In the genomic region with DNA sequence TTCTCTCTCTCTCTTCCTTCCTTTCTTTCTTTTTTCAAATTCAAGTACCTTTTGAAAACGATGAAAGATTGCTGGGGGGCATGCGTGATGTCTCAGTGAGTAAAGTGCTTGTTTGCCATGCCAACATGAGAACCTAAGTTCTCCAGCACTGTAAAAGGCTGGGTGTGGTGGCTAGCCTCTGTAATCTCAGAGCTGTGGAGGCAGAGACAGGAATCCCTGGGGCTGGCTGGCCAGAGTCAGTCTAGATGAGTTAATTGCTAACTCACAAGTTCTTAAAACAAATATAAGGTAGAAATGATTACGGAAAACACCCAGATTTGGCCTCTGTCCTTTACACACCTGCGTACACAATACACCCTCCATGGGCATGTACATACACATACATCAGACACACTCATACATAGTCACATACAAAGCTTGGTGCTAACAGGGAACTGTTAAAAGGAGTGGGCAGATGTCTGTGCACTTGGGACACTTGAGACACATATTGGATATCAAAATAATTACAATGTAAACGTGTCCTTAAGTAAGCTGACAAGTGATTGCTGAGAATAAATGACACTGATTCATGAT, we compare ENCODE assay signal across 25 mouse cellular contexts. TPM values are rescaled to one million over a fixed set of nuclear protein-coding genes. Genes with fewer than 3 reads are reported as not detected.
DNase-seq lines count a peak whose midpoint lies in the region; ATAC-seq and TF ChIP-seq lines count a peak whose summit lies in the region.
"Had no signal": no experiment of that assay in that cellular context is flagged by ENCODE, and none has a peak within 500 bp of the region (broad histone marks: within the 10 kb centered on the region; RNA-seq: fewer than 3 reads in every experiment).

No protein-coding gene starts in this region.

- ATAC-seq in liver, embryonic 15.5 days (ENCODE audit: insufficient read depth): peak; percentile 31; the same call in 1 of the 2 replicates
- ATAC-seq in liver, embryonic 11.5 days (replicated peaks; ENCODE audit: low FRiP score): no peak
- no peak for ATAC-seq in lung, postnatal 0 days
- ATAC-seq in stomach, postnatal 0 days (ENCODE audit: low FRiP score, low TSS enrichment): peak; percentile 86
- no peak for ATAC-seq in hindbrain, embryonic 12.5 days (ENCODE audit: low FRiP score)
- ATAC-seq: forebrain, embryonic 13.5 days; forebrain, embryonic 16.5 days; Patski had no signal

- WGBS in liver, embryonic 15.5 days (ENCODE audit: insufficient replicate concordance): 58% methylated on average over 5 of the region's 5 CpGs
- WGBS in liver, embryonic 11.5 days: 74% methylated on average over 5 of the region's 5 CpGs
- 48% methylated on average over 5 of the region's 5 CpGs for WGBS in lung, postnatal 0 days
- WGBS in large intestine, adult 2 months: 34% methylated on average over 5 of the region's 5 CpGs
- 54% methylated on average over 5 of the region's 5 CpGs for whole genome bisulfite sequencing in stomach, postnatal 0 days
- 85% methylated on average over 5 of the region's 5 CpGs for WGBS in hindbrain, embryonic 12.5 days

- H3K27me3 ChIP-seq in liver, embryonic 15.5 days: peaks cover 7% of the 10 kb centered on the region; the same call in 1 of the 2 replicates
- no peaks in the 10 kb centered on the region for H3K27me3 ChIP-seq in liver, embryonic 11.5 days (replicated peaks; ENCODE audit: control insufficient read depth, insufficient read depth, low read length)
- H3K27me3 ChIP-seq in lung, postnatal 0 days (replicated peaks; ENCODE audit: insufficient read depth, low read length): no peaks in the 10 kb centered on the region
- H3K27me3 ChIP-seq in stomach, postnatal 0 days (ENCODE audit: control insufficient read depth, insufficient read depth, low read length): no peaks in the 10 kb centered on the region
- no peaks in the 10 kb centered on the region for H3K27me3 ChIP-seq in hindbrain, embryonic 12.5 days
- H3K27me3 ChIP-seq: CH12.LX; forebrain, embryonic 13.5 days had no signal

- H3K36me3 ChIP-seq in liver, embryonic 15.5 days (replicated peaks): no peaks in the 10 kb centered on the region
- H3K36me3 ChIP-seq in liver, embryonic 11.5 days (ENCODE audit: control insufficient read depth, insufficient read depth, low read length): no peaks in the 10 kb centered on the region
- H3K36me3 ChIP-seq in lung, postnatal 0 days (ENCODE audit: insufficient read depth, low read length): no peaks in the 10 kb centered on the region
- no peaks in the 10 kb centered on the region for H3K36me3 ChIP-seq in stomach, postnatal 0 days (ENCODE audit: control insufficient read depth, insufficient read depth, low read length)
- H3K36me3 ChIP-seq in hindbrain, embryonic 12.5 days: no peaks in the 10 kb centered on the region
- H3K36me3 ChIP-seq: forebrain, embryonic 10.5 days; G1E; hindbrain, embryonic 10.5 days had no signal

- no peak for DNase-seq in liver, embryonic 11.5 days (ENCODE audit: low spot score)
- peak; percentile 15 for DNase-seq in lung, postnatal 0 days (ENCODE audit: low spot score)
- DNase-seq in lung, postnatal 25 days (ENCODE audit: low spot score): no peak
- peak; percentile 48 for DNase-seq in large intestine, adult 2 months (ENCODE audit: low read depth, low spot score)
- DNase-seq in stomach, postnatal 0 days (ENCODE audit: low spot score): peak; percentile 43
- DNase-seq in layer of hippocampus, adult 18-20 months (ENCODE audit: low spot score in 2 of 2): no peak
- DNase-seq: adrenal gland, postnatal 10 days; adrenal gland, postnatal 36 days; B cell, adult 2 months; cerebellum, adult 18-20 months; cerebellum, adult 9-10 months; cerebellum, postnatal 14 days; gastrocnemius, postnatal 10 days; gastrocnemius, postnatal 36 days had no signal

- H3K27ac ChIP-seq in liver, embryonic 15.5 days (replicated peaks): no peak overlapping the region
- H3K27ac ChIP-seq in liver, embryonic 11.5 days (ENCODE audit: low read depth, low read length): no peak overlapping the region
- H3K27ac ChIP-seq in lung, postnatal 0 days (ENCODE audit: low read length): no peak overlapping the region
- no peak overlapping the region for H3K27ac ChIP-seq in stomach, postnatal 0 days (replicated peaks)
- H3K27ac ChIP-seq in hindbrain, embryonic 12.5 days: no peak overlapping the region
- H3K27ac ChIP-seq: forebrain, embryonic 10.5 days; forebrain, embryonic 13.5 days; hindbrain, embryonic 10.5 days; hindbrain, embryonic 14.5 days had no signal

- H3K9ac ChIP-seq in liver, embryonic 15.5 days: no peak overlapping the region
- H3K9ac ChIP-seq in liver, embryonic 11.5 days (ENCODE audit: low read depth, low read length): no peak overlapping the region
- no peak overlapping the region for H3K9ac ChIP-seq in lung, postnatal 0 days (replicated peaks; ENCODE audit: low read depth)
- no peak overlapping the region for H3K9ac ChIP-seq in stomach, postnatal 0 days (ENCODE audit: low read length)
- no peak overlapping the region for H3K9ac ChIP-seq in hindbrain, embryonic 12.5 days
- H3K9ac ChIP-seq: forebrain, embryonic 13.5 days; hindbrain, embryonic 14.5 days had no signal

- H3K4me3 ChIP-seq in liver, embryonic 15.5 days (replicated peaks): no peak overlapping the region
- no peak overlapping the region for H3K4me3 ChIP-seq in liver, embryonic 11.5 days (ENCODE audit: low read depth, low read length)
- no peak overlapping the region for H3K4me3 ChIP-seq in lung, postnatal 0 days (ENCODE audit: low read depth, low read length)
- no peak overlapping the region for H3K4me3 ChIP-seq in stomach, postnatal 0 days (ENCODE audit: low read depth, low read length)
- H3K4me3 ChIP-seq in hindbrain, embryonic 12.5 days: no peak overlapping the region
- H3K4me3 ChIP-seq: forebrain, embryonic 10.5 days; forebrain, embryonic 13.5 days; hindbrain, embryonic 10.5 days had no signal

- H3K4me1 ChIP-seq in liver, embryonic 15.5 days (replicated peaks): no peaks in the 10 kb centered on the region; the same call in 1 of the 2 replicates
- no peaks in the 10 kb centered on the region for H3K4me1 ChIP-seq in liver, embryonic 11.5 days (replicated peaks; ENCODE audit: control insufficient read depth, insufficient read depth, low read length)
- no peaks in the 10 kb centered on the region for H3K4me1 ChIP-seq in lung, postnatal 0 days (ENCODE audit: insufficient read depth, low read depth, low read length)
- H3K4me1 ChIP-seq in stomach, postnatal 0 days (replicated peaks; ENCODE audit: control insufficient read depth, insufficient read depth): no peaks in the 10 kb centered on the region
- H3K4me1 ChIP-seq in hindbrain, embryonic 12.5 days: no peaks in the 10 kb centered on the region

- H3K4me2 ChIP-seq in liver, embryonic 15.5 days: no peak overlapping the region
- no peak overlapping the region for H3K4me2 ChIP-seq in liver, embryonic 11.5 days
- H3K4me2 ChIP-seq in lung, postnatal 0 days (replicated peaks; ENCODE audit: low read depth, low read length): no peak overlapping the region
- H3K4me2 ChIP-seq in stomach, postnatal 0 days (replicated peaks; ENCODE audit: low read depth): no peak overlapping the region
- no peak overlapping the region for H3K4me2 ChIP-seq in hindbrain, embryonic 12.5 days (replicated peaks)
- H3K4me2 ChIP-seq: forebrain, embryonic 13.5 days; heart, embryonic 11.5 days; hindbrain, embryonic 14.5 days had no signal

- no peaks in the 10 kb centered on the region for H3K9me3 ChIP-seq in liver, embryonic 15.5 days (replicated peaks)
- H3K9me3 ChIP-seq in liver, embryonic 11.5 days (ENCODE audit: control insufficient read depth, low read length): no peaks in the 10 kb centered on the region
- H3K9me3 ChIP-seq in lung, postnatal 0 days (ENCODE audit: low read length): no peaks in the 10 kb centered on the region
- no peaks in the 10 kb centered on the region for H3K9me3 ChIP-seq in stomach, postnatal 0 days (ENCODE audit: control insufficient read depth, low read length)
- no peaks in the 10 kb centered on the region for H3K9me3 ChIP-seq in hindbrain, embryonic 12.5 days (replicated peaks)
- H3K9me3 ChIP-seq: forebrain, embryonic 10.5 days; forebrain, embryonic 13.5 days; G1E; hindbrain, embryonic 10.5 days had no signal

- TF ChIP-seq EP300 in lung, postnatal 0 days (IDR thresholded peaks at IDR 0.05): no peak
- no peak for TF ChIP-seq EP300 in stomach, postnatal 0 days (optimal IDR thresholded peaks at IDR 0.05)

- TF ChIP-seq CTCF in lung, postnatal 0 days (IDR thresholded peaks at IDR 0.05): no peak
- no peak for TF ChIP-seq CTCF in stomach, postnatal 0 days (IDR thresholded peaks at IDR 0.05; ENCODE audit: low read depth)

RNA-seq across cellular contexts. Expression of a gene that starts 9.1 kb away (rescaled TPM):
- polyA plus RNA-seq in liver, embryonic 15.5 days (2015; fragmentation: Nextera tagmentation; extraction: Ambion mirVana): 7.8 and 8.3 TPM in 2 replicates
- 12.7 and 15.0 TPM in 2 replicates for polyA plus RNA-seq in liver, embryonic 11.5 days (2014; fragmentation: Nextera tagmentation; extraction: Ambion mirVana)
- polyA plus RNA-seq in lung, postnatal 0 days (2015; fragmentation: Nextera tagmentation; extraction: Ambion mirVana): 9.0 and 9.9 TPM in 2 replicates
- 6.3 and 10.8 TPM in 2 replicates for polyA plus RNA-seq in large intestine, adult 2 months (2012; rRNA removed)
- 6.1 and 6.2 TPM in 2 replicates for polyA plus RNA-seq in stomach, postnatal 0 days (2015; fragmentation: Nextera tagmentation; extraction: Ambion mirVana)
- total RNA-seq in layer of hippocampus, adult 18-20 months (2021): 1 to 10 TPM; 8.6 to 8.9 TPM
- 8.6 and 9.2 TPM in 2 replicates for polyA plus RNA-seq in hindbrain, embryonic 12.5 days (2016; fragmentation: Nextera tagmentation; extraction: Ambion mirVana)

Comparison
In these comparisons a context has a peak if more than half of its experiments do, and no peak if none do; other contexts are left out.
1. ATAC-seq: peak in liver, embryonic 15.5 days (single experiment) and stomach, postnatal 0 days (single experiment); none in liver, embryonic 11.5 days (single experiment), lung, postnatal 0 days (single experiment) and hindbrain, embryonic 12.5 days (single experiment).
2. DNase-seq: peak in lung, postnatal 0 days (single experiment), large intestine, adult 2 months (single experiment) and stomach, postnatal 0 days (single experiment); none in liver, embryonic 11.5 days (single experiment), lung, postnatal 25 days (single experiment) and layer of hippocampus, adult 18-20 months (0 of 2).